Mouse (Mus musculus) MEL (cell line): Measurements from ENCODE around the gene Rnf144b. TPM values are rescaled to one million over a fixed set of nuclear protein-coding genes. Genes with fewer than 3 reads are reported as not detected.

ENCODE experiments used
- DNase-seq: peaks from one replicate; pipeline ENCODE4 v3.0.0; 2011; ENCODE audit warnings: low read depth, low spot score
- H3K27ac ChIP-seq: 2 replicates; pipeline ENCODE4 v1.5.1; 2012; ENCODE audit warnings: low read depth, mild to moderate bottlenecking, control low read depth, low read length, moderate library complexity; ENCODE audit not compliant: control insufficient read depth
- H3K27me3 ChIP-seq, 2 experiments: fragments of 150-350 bp in 1 of 2; sonication (generic) in 1 of 2; 2 replicates each; pipeline ENCODE4 v1.6.1; 2012; ENCODE audit warnings: low read length in 2 of 2, mild to moderate bottlenecking in 2 of 2, improper control_type of control experiment in 1 of 2, moderate library complexity in 1 of 2; ENCODE audit not compliant: insufficient read depth in 2 of 2, control insufficient read depth in 1 of 2
- H3K36me3 ChIP-seq, 2 experiments: 2 replicates each; pipeline ENCODE4 v1.6.1; 2012 to 2014; ENCODE audit warnings: low read length in 2 of 2, improper control_type of control experiment in 1 of 2, inconsistent platforms in 1 of 2, mild to moderate bottlenecking in 1 of 2; ENCODE audit not compliant: insufficient read depth in 2 of 2, control insufficient read depth in 1 of 2
- H3K4me1 ChIP-seq, 2 experiments: fragments of 150-350 bp in 1 of 2; sonication (generic) in 1 of 2; 2 replicates each; pipeline ENCODE4 v1.6.1; 2012; ENCODE audit warnings: low read length in 2 of 2, improper control_type of control experiment in 1 of 2, mild to moderate bottlenecking in 1 of 2; ENCODE audit not compliant: insufficient read depth in 2 of 2, control insufficient read depth in 1 of 2
- H3K4me3 ChIP-seq, 2 experiments: fragments of 150-350 bp in 1 of 2; sonication (generic) in 1 of 2; 2 replicates each; pipeline ENCODE4 v1.5.1; 2012; ENCODE audit warnings: low read depth in 2 of 2, low read length in 2 of 2, mild to moderate bottlenecking in 2 of 2, moderate library complexity in 2 of 2, control low read depth in 1 of 2, improper control_type of control experiment in 1 of 2; ENCODE audit not compliant: control insufficient read depth in 1 of 2, insufficient read depth in 1 of 2
- H3K79me2 ChIP-seq: 2 replicates; pipeline ENCODE4 v1.6.1; 2012; ENCODE audit warnings: mild to moderate bottlenecking, low read length, moderate library complexity; ENCODE audit not compliant: control insufficient read depth, poor library complexity, insufficient read depth
- H3K9ac ChIP-seq: 2 replicates; pipeline ENCODE4 v1.6.1; 2012; ENCODE audit warnings: low read depth, mild to moderate bottlenecking, control low read depth, low read length, moderate library complexity; ENCODE audit not compliant: control insufficient read depth, poor library complexity, severe bottlenecking
- H3K9me3 ChIP-seq: fragments of 150-350 bp; sonication (generic); replicated peaks from 2 replicates; pipeline ENCODE4 v1.6.1; 2012; ENCODE audit warnings: mild to moderate bottlenecking, low read length, improper control_type of control experiment, moderate library complexity; ENCODE audit not compliant: insufficient read depth
- CHD1 ChIP-seq: IDR thresholded peaks from 2 replicates; pipeline ENCODE4 v1.6.1; 2012; ENCODE audit warnings: low read depth, mild to moderate bottlenecking, inconsistent platforms, low read length, improper control_type of control experiment
- CTCF ChIP-seq, 3 experiments: IDR thresholded peaks in 2 of 3; conservative IDR thresholded peaks in 1 of 3; 2 replicates each; pipeline ENCODE4 v1.5.1; 2011 to 2012; ENCODE audit warnings: low read length in 3 of 3, low read depth in 2 of 3, mild to moderate bottlenecking in 2 of 3, improper control_type of control experiment in 1 of 3, inconsistent platforms in 1 of 3, mixed read lengths in 1 of 3, moderate library complexity in 1 of 3; ENCODE audit not compliant: control insufficient read depth in 1 of 3, insufficient read depth in 1 of 3, poor library complexity in 1 of 3, severe bottlenecking in 1 of 3
- GABPA ChIP-seq: IDR thresholded peaks from 2 replicates; pipeline ENCODE4 v1.6.1; 2012; ENCODE audit warnings: low read depth, mild to moderate bottlenecking, inconsistent platforms, low read length, improper control_type of control experiment, moderate library complexity
- GATA1 ChIP-seq: IDR thresholded peaks from 2 replicates; pipeline ENCODE4 v1.6.1; 2011; ENCODE audit warnings: low read depth, low read length, improper control_type of control experiment
- JUND ChIP-seq: IDR thresholded peaks from 2 replicates; pipeline ENCODE4 v1.6.1; 2011; ENCODE audit warnings: low read depth, mild to moderate bottlenecking, improper control_type of control experiment, low read length
- MAFK ChIP-seq: IDR thresholded peaks from 2 replicates; pipeline ENCODE4 v1.6.1; 2011; ENCODE audit warnings: low read depth, mild to moderate bottlenecking, low read length, improper control_type of control experiment, borderline replicate concordance
- MEF2A ChIP-seq: IDR thresholded peaks from 2 replicates; pipeline ENCODE4 v1.6.1; 2014; ENCODE audit warnings: low read depth, mild to moderate bottlenecking, inconsistent platforms, low read length, improper control_type of control experiment; ENCODE audit not compliant: poor library complexity, insufficient replicate concordance, severe bottlenecking; ENCODE audit errors: extremely low read depth
- MXI1 ChIP-seq: IDR thresholded peaks from 2 replicates; pipeline ENCODE4 v1.6.1; 2011; ENCODE audit warnings: mild to moderate bottlenecking, low read depth, low read length, improper control_type of control experiment
- NRF1 ChIP-seq: IDR thresholded peaks from 2 replicates; pipeline ENCODE4 v1.6.1; 2014; ENCODE audit warnings: low read depth, mild to moderate bottlenecking, inconsistent platforms, low read length, improper control_type of control experiment, moderate library complexity; ENCODE audit not compliant: poor library complexity, insufficient read depth, severe bottlenecking
- POLR2A ChIP-seq, 2 experiments: IDR thresholded peaks; 2 replicates each; pipeline ENCODE4 v1.6.1; 2011 to 2012; ENCODE audit warnings: low read length in 2 of 2, mild to moderate bottlenecking in 2 of 2, control low read depth in 1 of 2, improper control_type of control experiment in 1 of 2, low read depth in 1 of 2, moderate library complexity in 1 of 2; ENCODE audit not compliant: control insufficient read depth in 1 of 2, insufficient read depth in 1 of 2, poor library complexity in 1 of 2
- POLR2AphosphoS2 ChIP-seq: IDR thresholded peaks from 2 replicates; pipeline ENCODE4 v1.6.1; 2011; ENCODE audit warnings: low read length, improper control_type of control experiment
- POLR2AphosphoS5 ChIP-seq: IDR thresholded peaks from 2 replicates; pipeline ENCODE4 v1.6.1; 2012; ENCODE audit warnings: low read depth, borderline replicate concordance, mild to moderate bottlenecking, inconsistent platforms, low read length, moderate library complexity, mixed read lengths
- SIN3A ChIP-seq: IDR thresholded peaks from 2 replicates; pipeline ENCODE4 v1.6.1; 2012; ENCODE audit warnings: low read length, improper control_type of control experiment, inconsistent platforms
- TAL1 ChIP-seq: IDR thresholded peaks from 2 replicates; pipeline ENCODE4 v1.6.1; 2012; ENCODE audit warnings: mild to moderate bottlenecking, inconsistent platforms, low read length, moderate library complexity, mixed read lengths
- TCF12 ChIP-seq: IDR thresholded peaks from 2 replicates; pipeline ENCODE4 v1.6.1; 2014; ENCODE audit warnings: low read depth, mild to moderate bottlenecking, inconsistent platforms, low read length, improper control_type of control experiment, moderate library complexity
- UBTF ChIP-seq: IDR thresholded peaks from 2 replicates; pipeline ENCODE4 v1.6.1; 2012; ENCODE audit warnings: low read depth, mild to moderate bottlenecking, inconsistent platforms, low read length, improper control_type of control experiment, moderate library complexity, borderline replicate concordance; ENCODE audit not compliant: insufficient read depth
- polyA plus RNA-seq, 2 experiments: library from polyadenylated mRNA; stranded (reverse) in 1 of 2; unstranded in 1 of 2; fragments of >175 nt in 1 of 2; fragments of >200 nt in 1 of 2; gene quantifications; 2 replicates each; pipeline versions ENCODE4 v1.2.1 to v1.2.4; 2012; ENCODE audit warnings: low replicate concordance in 2 of 2, low read depth in 1 of 2; ENCODE audit not compliant: insufficient read length in 2 of 2, insufficient read depth in 1 of 2, missing spikeins in 1 of 2
- total RNA-seq: library from RNA; depleted of rRNA; stranded (reverse); fragments of 300-350 nt; gene quantifications from 2 replicates; pipeline ENCODE4 v1.2.3, GENCODE M21; 2012

Rnf144b gene
- total and polyA plus RNA-seq, 3 experiments, result not detected

DNA sequence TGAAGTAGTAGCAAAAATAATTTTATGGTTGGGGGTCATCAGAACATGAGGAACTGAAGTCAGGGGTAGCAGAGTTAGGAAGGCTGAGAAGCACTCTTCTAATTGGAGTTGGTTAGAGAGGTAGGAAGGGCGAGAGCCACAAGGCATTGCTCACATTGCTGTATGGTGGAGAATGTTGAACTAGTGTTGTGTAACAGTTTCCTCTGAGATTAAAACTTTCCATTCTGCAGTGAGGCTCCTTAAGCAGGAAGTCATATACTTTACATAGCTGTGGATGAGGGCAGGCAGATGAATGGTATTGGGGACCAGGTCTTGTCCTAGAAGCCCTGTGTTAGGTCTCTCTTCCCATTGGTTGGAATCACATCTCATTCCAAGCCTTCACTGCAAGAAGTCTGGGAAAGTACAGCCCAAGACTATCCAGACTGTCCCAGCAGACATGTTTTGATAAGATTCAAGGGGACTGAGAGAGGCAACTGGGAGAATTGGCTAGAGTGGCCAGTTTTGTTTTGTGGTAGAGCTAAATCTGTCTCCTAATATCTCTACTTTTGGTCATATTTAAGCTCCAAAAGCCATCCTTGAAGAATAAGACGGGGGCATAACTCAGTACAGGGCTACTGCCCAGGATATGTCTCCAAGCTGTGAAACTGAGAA, 128.8 kb downstream of the Rnf144b start:
- no peaks in the 10 kb centered on the region for H3K36me3 ChIP-seq
- DNase-seq, result no peak
- H3K27ac ChIP-seq, result no peak overlapping the region
- H3K4me1 ChIP-seq, result no peaks in the 10 kb centered on the region
- no peaks in the 10 kb centered on the region for H3K9me3 ChIP-seq
- no peak for TF ChIP-seq CHD1
- no peak overlapping the region for H3K9ac ChIP-seq
- no peaks in the 10 kb centered on the region for H3K27me3 ChIP-seq
- no peaks in the 10 kb centered on the region for H3K79me2 ChIP-seq
- no peak overlapping the region for H3K4me3 ChIP-seq

DNA sequence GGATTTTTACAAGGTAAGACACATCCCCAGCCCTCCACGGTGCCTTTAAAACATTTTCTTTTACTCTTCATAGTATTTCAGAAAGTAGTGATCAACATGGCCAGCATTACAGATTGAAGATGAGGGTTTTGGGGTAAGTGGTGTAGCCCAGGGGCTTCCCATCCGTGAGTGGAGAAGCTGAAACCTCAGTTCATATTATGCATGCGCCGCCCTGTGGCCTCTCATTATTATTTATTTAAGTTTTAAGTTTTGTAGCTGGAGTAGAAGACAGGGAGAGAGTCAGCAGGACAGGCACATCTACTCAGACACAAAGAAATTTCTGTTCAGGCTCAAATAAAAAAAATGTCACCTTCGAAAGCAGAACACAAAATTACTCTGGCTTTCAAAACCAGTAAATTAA, 131.3 kb downstream of the Rnf144b start:
- Histone ChIP-seq H3K4me1 (no peaks in the 10 kb centered on the region), H3K36me3 (no peaks in the 10 kb centered on the region), H3K27me3 (no peaks in the 10 kb centered on the region), H3K4me3 (no peak overlapping the region), H3K27ac (no peak overlapping the region), H3K9me3 (no peaks in the 10 kb centered on the region), H3K9ac (no peak overlapping the region), H3K79me2 (no peaks in the 10 kb centered on the region)
- TF ChIP-seq JUND (no peak), POLR2AphosphoS5 (no peak), CTCF (IDR thresholded peaks at IDR 0.05 in 2 of 3, conservative IDR thresholded peaks at IDR 0.05 in 1 of 3; ENCODE audit: control insufficient read depth in 1 of 3, insufficient read depth in 1 of 3, low read depth in 2 of 3, low read length in 3 of 3, poor library complexity in 1 of 3, severe bottlenecking in 1 of 3) (no peak), MEF2A (no peak), MXI1 (no peak), POLR2A (IDR thresholded peaks at IDR 0.05; ENCODE audit: control insufficient read depth in 1 of 2, insufficient read depth in 1 of 2, low read depth in 1 of 2, low read length in 2 of 2, poor library complexity in 1 of 2) (no peak), MAFK (no peak), POLR2AphosphoS2 (no peak), GABPA (no peak), CHD1 (no peak), UBTF (no peak), TAL1 (no peak), GATA1 (no peak), TCF12 (no peak), NRF1 (no peak), SIN3A (no peak)
- no peak for DNase-seq
